Mouse (Mus musculus): ENCODE data around the gene 2410137M14Rik. TPM values are rescaled to one million over a fixed set of nuclear protein-coding genes. Genes with fewer than 3 reads are reported as not detected.

The 2410137M14Rik gene
- total RNA-seq, 1 experiment from 2014 or later = not detected

DNA sequence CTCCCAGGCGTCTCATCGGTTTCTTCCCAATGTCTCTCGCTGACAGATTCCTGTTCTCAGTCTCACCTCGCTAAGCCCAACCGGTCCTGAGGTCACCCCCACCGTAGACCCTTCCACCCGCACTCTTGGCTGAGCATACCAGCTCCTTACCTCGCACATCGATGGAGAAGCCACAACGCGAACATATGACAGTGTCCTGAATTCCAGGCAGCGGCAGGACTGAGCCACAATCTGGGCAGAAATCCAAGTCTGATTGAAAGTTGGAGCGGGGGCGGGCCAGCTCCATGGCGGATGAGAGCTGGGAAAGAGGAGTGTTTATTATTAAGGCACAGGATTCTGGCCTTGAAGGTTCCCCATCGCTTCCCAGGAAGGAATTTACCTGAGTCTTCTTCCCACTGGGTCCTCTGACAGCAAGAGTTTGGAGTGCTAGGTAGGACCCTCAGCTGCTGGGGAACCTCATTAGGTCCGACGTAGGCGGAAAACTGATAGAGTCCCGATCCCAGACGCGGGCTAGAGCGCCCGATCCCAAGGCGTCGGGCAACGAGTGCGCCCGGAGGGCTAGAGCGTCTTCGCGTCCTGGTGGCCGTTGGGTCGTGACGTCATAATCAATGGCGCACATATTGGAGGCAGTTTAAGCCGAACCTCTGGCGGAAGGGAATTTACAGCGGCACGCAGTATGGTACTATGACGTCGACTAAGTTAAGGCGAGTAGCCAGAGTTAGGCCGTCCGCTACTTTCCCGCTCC, 22.9 kb downstream of the 2410137M14Rik start, which contains the start of the genes Znrd1 and Znrd1as:
Gene Znrd1, minus strand, starts transcription at position 561 of the 745 bp plus-strand sequence.
Gene Znrd1as, plus strand, starts transcription at position 594 of the 745 bp plus-strand sequence.
- peak; percentile 91 for ATAC-seq (replicated peaks; ENCODE audit: insufficient number of reproducible peaks, low FRiP score, low TSS enrichment, poor library complexity, severe bottlenecking)

DNA sequence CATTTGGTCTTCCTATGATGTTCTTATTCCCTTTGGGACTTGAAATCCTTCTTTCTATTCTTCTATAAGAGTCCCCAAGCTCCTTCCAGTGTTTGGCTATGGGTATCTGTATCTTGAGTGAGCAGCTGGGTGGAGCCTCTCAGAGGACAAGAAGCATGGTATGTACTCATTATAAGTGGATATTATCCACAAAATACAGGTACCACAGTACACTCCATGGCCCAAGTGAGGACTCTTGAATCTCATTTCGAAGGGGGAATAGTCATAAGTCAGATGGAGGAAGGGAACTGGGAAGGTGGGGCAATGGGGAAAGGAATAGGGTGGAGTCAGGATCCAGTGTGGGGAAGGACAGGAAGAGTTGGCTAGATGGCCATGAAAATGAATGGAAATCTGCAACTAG, 28.0 kb downstream of the 2410137M14Rik start:
- ATAC-seq (replicated peaks; ENCODE audit: insufficient number of reproducible peaks, low FRiP score, low TSS enrichment, poor library complexity, severe bottlenecking) = no peak

DNA sequence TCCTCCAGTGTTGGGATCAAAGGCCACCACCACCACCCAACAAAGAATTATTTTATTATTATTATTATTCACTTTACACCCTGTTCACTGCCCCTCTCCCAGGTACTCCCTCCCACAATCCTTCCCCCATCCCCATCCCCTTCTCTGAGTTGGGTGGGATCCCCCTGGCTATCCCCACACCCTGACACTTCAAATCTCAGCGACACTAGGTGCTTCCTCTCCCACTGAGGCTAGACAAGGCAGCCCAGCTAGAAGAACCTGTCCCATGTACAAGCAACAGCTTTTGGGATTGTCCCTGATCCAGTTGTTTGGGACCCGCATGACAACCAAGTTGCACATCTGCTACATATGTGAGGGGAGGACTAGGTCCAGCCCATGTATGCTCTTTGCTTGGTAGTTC, 28.4 kb downstream of the 2410137M14Rik start:
- no peak for ATAC-seq (replicated peaks; ENCODE audit: insufficient number of reproducible peaks, low FRiP score, low TSS enrichment, poor library complexity, severe bottlenecking)

DNA sequence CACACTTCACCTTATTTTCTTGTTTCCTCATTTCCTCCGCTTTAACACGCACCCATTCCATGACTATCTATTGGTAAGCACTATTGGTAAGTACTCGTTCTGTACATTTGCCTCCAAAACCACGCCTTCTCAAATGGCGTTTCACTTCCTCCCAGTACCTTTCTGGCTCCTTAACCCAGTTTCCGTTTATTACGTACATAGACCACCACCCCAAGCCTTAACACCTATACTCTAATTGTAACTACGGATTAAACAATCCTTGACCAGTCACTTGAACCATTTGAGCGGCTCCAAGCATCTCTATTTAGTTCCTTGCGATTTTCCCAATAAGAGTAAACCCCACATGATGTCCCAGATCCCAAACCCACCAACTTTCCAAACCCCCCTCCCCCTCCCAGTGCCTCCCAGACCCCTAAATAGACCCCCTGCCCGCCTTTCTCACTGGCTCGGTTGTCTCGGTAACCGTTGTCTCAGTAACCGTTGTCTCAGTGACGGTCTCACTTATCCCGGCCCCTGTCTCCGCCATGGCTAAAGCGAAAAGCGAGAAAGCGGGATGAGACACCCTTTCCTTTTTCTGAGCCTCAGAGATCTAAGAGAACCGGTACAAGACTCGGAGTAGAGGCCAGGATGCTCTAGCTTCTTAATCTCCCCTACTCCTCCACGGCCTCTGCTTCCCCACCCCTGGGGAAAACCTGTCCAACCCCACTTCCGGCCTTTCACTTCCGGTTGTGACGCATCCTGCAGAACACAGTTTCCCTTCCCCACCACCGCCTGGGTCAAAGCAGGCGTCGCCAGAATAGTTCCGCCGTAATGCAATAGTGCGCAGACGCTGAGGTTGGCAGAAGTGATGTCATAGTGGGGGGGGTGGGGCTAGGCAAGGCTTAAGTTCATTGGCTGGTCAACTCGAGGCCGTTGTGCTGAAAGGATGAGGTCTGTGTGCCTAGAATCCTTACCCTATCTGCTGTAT, 29.8 kb downstream of the 2410137M14Rik start, which contains the start of gene Ppp1r11:
Gene Ppp1r11, minus strand, starts transcription at position 761 of the 967 bp plus-strand sequence.
- peak; percentile 96 for ATAC-seq (replicated peaks; ENCODE audit: insufficient number of reproducible peaks, low FRiP score, low TSS enrichment, poor library complexity, severe bottlenecking)

DNA sequence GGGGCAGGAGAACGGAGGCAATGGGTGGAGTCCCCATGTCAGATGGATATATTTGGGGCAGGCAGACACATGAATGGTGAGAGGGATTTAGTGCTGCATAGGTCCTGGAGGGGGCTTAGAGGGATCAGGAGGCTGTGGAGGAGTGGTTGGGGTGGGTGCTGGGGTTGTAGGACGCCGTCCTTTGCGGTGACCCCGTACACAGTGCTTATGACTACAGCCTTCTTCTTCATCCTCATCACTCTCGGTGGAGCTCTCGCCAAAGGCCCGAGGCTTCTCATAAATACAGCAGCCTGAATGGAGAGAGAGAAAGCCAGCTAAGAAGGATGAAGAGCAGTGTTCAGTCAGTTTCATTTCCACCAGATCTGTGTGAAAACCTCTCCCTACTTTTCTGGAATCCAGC, 31.8 kb downstream of the 2410137M14Rik start:
- ATAC-seq (replicated peaks; ENCODE audit: insufficient number of reproducible peaks, low FRiP score, low TSS enrichment, poor library complexity, severe bottlenecking) = no peak

DNA sequence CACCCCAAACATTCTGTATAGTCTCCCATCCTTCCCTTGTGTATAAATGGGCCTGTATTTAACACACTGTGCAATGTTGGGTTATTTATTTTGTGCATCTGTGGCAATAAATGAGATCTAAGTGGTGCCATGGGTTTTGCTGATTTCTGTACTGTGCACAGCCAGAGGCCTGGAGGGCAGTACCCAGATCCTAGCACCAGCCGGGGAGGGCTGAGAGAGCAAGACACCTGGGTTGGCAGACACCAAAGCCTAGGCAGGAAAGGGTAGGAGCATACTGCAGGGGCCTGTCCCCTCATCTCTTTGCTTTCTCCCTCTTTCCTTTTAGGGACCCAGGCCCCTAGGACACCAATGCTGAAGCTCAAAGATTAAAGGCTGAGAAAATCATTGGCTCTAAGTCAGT, 32.8 kb downstream of the 2410137M14Rik start:
- no peak for ATAC-seq (replicated peaks; ENCODE audit: insufficient number of reproducible peaks, low FRiP score, low TSS enrichment, poor library complexity, severe bottlenecking)

DNA sequence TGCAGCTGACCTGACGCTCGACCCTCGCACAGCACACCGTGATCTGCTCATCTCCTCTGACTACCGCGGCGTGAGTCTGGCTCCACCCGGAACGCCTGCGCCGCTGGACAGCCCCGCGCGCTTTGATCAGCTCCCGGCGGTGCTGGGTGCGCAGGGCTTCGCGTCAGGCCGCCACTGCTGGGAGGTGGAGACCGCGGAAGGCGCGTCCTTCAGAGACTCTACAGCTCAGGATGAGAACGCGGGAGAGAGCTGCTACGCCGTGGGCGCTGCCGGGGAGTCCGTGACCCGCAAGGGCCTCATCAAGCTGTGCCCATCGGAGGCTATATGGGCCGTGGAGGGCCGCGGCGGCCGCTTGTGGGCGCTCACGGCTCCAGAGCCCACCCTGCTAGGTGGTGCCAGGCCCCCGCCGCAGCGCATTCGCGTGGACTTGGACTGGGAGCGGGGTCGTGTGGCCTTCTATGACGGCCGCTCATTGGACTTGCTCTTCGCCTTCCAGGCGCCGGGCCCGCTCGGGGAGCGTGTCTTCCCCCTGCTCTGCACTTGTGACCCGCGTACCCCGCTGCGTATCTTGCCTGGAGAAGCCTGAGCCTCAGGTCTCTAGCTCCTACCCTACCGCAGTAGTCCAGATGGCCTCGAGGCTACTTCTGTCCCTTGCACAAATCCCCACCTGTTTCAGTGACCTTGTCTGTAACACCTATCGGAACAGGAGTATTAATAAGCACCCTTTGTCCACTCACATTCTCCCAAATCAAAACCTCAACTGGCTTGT, 33.8 kb downstream of the 2410137M14Rik start:
- ATAC-seq (replicated peaks; ENCODE audit: insufficient number of reproducible peaks, low FRiP score, low TSS enrichment, poor library complexity, severe bottlenecking) = no peak

DNA sequence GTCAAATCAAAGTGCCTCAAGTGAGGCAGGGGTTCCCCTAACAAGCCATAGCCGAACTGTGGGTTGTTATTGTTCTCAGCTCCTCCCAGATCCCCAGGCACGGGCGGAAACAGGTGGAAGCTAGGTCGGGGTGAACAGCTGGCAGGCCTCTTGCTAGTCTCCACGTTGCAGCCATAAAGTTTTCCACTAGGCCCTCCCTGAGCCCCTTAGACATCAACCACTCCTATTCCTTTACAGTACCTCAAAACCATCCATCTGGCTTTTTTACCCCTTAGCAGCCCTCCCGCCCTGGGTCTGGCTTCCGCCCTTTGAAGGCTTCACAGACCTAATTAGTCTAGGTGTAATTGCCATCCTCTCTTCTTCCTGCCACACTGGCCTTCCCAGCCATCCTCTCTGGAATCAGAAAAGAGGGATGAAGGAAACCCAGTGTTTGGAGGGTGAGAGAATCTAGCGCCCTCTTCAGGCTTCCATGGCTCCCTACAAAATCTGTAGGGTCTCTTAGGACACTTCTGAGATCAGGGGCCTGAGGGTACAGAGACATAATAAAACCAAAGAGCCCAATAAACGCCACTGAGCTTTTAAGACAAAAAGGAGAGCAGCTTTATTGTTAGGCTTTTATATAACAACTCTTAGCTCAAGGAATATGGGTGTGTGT, 36.8 kb downstream of the 2410137M14Rik start:
- ATAC-seq (replicated peaks; ENCODE audit: insufficient number of reproducible peaks, low FRiP score, low TSS enrichment, poor library complexity, severe bottlenecking) = no peak

DNA sequence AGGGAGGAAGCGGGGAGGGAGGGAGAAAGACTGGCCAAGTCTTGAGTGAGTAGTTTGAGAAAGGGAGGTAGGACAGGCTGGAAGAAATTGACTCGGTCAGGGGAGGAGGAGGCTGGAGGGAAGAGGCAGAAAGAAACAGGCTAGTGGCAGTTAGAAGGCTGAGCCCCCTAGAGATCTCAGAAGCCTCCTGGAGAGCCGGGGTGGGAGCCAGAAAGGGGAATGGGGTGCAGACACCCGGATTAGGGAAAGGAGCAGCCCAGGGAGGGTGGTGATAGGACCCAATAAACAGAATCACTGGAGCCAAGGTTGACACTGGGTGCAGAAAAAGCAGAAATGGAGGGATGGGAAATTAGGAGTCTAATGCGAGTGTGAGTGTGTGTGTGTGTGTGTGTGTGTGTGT, 37.3 kb downstream of the 2410137M14Rik start:
- ATAC-seq (replicated peaks; ENCODE audit: insufficient number of reproducible peaks, low FRiP score, low TSS enrichment, poor library complexity, severe bottlenecking) = no peak

DNA sequence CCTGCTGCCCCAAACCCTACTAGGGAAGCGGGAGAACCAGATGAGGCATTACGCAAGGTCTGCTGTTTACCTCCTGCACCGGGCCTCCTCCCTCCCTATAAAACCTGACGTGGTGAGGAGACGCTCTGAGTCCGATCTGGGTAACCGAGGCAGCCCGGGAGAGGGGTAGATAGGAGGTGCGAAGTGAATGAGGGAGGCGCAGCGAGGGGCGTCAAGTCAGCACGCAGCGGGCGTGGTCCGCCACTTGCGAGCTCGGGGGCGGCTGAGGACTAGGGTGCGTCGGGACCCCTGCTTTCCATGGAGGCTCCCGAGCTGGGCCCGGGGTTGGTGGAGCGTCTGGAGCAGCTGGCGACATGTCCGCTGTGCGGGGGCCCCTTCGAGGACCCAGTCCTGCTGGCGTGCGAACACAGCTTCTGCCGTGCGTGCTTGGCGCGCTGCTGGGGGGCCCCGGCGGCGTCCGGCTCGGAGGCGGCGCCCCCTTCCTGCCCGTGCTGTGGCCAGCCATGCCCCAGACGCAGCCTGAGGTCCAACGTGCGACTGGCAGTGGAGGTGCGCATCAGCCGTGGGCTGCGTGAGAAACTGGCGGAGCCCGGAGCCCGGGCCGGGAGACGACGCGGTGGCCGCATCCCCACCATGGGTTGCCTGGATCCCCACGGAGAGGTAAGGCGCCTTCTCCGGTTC, 38.1 kb downstream of the 2410137M14Rik start, which contains the start of gene Rnf39:
Gene Rnf39, plus strand, starts transcription at position 128 of the 681 bp plus-strand sequence.
- no peak for ATAC-seq (replicated peaks; ENCODE audit: insufficient number of reproducible peaks, low FRiP score, low TSS enrichment, poor library complexity, severe bottlenecking)

DNA sequence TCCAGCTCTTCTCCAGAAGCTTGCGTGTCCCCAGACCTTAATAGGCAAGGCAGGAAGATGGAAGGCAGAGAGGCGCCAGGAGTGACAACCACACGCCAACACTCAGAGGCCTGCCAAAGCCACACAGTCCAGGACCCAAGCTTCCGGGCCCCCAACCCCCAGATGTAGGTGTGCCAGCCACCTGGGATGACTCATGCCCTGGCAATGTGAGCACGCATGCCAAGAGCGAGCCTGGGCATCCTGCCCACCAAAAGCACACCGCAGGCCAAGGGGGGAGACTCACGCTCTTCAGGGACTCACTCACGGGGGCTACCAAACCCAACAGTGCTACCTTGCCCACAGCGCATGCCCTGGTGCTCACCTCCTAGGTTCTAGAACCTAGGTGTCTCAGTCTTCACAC, 38.6 kb downstream of the 2410137M14Rik start:
- ATAC-seq (replicated peaks; ENCODE audit: insufficient number of reproducible peaks, low FRiP score, low TSS enrichment, poor library complexity, severe bottlenecking) = no peak

DNA sequence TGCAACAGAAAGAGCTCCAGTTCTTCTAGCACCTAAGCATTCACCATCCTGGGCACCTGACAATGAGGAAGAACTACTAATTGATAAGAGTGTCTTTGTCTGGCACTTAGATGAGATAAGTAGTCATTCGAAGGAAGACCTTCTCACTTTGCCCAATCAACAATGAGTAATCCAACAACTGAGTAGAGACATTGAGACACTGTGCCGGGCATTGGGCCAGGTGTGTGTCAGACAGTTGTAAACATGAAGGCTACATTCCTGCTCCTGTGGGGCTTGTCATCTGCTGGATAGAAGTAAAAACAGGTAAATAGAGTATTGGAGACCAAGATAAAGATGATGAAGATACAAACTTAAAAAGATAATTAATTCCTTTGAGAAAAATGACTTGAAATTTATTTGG, 43.0 kb downstream of the 2410137M14Rik start:
- no peak for ATAC-seq (replicated peaks; ENCODE audit: insufficient number of reproducible peaks, low FRiP score, low TSS enrichment, poor library complexity, severe bottlenecking)

DNA sequence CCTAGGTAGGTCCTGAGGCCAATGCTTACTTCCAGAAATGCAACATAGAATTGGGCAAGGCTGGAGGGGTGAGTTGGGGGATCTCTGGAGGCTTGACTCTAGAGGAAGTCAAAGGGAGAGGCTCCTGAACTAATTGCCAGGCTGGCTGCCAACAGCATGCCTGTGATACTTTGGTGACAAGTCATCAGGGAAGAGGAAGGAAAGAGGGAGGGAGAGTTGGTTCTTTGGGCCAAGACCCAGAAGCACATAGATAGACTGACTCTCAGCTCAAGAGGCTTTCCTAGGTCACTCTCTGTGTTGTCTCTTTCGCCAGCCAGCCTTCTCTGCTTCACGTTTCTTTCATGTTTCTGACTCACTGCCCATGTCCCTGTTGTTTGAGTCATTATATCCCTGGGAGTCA, 49.2 kb downstream of the 2410137M14Rik start:
- no peak for ATAC-seq (replicated peaks; ENCODE audit: insufficient number of reproducible peaks, low FRiP score, low TSS enrichment, poor library complexity, severe bottlenecking)

DNA sequence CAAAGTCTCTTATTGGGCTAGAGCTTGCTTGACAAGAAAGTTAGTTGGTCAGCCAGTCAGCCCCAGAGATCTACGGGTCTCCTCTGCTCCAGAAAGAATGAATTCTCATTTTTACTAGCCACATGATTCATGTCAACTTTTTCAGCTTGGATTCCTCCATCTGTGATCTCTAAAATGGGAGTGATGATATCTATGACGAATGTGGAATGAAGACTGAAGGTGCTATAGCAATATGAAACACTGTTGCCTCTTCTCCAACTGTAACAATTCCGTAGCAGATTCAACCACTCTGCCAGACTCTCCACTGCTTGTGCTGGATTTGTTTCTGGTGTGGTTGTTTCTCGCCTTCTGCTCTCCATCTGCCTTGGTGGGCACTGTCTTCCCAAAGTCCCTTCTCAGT, 49.9 kb downstream of the 2410137M14Rik start:
- no peak for ATAC-seq (replicated peaks; ENCODE audit: insufficient number of reproducible peaks, low FRiP score, low TSS enrichment, poor library complexity, severe bottlenecking)

DNA sequence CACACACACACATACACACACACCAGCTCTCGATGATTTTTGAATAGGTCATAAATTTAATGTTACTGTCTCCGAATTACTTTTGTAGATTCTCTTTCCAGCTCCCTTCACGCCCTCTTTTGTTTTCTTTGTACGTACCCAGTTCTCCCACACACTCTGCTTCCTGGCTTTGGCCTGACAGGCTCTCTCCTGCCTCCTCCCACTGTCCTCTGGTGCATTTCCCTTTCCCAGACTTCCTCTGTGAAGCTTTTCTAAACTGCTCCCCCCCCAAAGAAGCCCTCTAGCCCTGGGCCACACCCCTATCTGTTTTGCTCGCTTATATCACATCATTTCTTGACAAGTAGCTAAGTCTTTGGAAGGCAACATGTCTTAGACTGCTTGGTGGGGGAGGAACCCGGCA, 50.8 kb downstream of the 2410137M14Rik start:
- ATAC-seq (replicated peaks; ENCODE audit: insufficient number of reproducible peaks, low FRiP score, low TSS enrichment, poor library complexity, severe bottlenecking) = no peak

DNA sequence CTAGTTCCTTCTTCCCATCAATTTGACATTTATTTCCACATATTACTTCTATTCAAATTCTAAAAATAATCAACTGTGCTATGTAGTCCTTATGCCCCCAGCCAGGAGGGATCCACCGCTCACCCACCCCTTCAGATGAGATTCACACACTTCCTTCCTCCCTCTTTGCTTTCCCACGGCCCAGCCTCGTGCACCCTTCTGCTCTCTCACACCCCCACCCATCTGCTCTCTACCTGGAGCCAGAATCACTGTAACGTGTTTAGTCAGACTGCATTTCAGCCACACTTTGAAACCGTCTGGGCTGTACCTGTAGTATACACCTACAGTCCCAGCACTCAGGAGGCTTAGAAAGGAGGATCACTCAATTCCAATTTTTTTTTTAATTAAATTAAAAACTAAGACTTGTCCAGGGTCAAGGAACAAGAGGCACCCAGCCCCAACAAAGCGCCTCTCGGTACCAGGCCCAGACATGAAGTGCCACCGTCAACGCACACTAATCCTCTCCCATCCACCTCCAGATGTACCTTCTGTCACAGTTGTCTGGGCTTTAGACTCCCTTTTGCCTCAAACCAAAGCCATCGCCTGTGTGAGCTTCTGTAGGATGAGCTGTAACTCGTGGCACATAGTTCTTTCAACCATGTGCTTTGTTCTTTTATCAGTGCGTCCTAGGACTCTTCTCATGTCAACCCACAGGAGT, 51.7 kb downstream of the 2410137M14Rik start:
- no peak for ATAC-seq (replicated peaks; ENCODE audit: insufficient number of reproducible peaks, low FRiP score, low TSS enrichment, poor library complexity, severe bottlenecking)

Data from monocyte, adult 5-6 weeks (primary cell).